ENCODE assay signal across 10 mouse cellular contexts in the genomic region with DNA sequence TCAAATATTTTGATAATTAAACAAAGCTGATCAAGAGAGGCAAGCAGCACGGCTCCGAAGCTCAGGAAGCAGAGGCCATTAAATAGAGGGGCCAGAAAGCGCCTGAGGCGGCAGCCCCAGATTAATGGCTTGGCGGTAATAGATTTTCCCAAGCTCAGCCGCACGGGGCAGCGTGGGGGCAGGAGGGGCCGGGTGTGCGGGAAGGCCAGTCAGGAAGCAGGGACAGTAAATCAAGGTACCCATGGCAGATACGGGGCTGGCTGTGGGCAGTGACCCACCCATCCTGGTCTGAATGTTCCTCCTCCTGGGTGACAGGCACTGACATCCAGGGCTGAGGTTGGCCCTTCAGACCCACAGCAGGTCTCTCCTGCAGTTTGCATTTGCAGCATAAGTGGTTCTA. TPM values are rescaled to one million over a fixed set of nuclear protein-coding genes. Genes with fewer than 3 reads are reported as not detected.
DNase-seq lines count a peak whose midpoint lies in the region; ATAC-seq and TF ChIP-seq lines count a peak whose summit lies in the region.
"Had no signal": no experiment of that assay in that cellular context is flagged by ENCODE, and none has a peak within 500 bp of the region (broad histone marks: within the 10 kb centered on the region; RNA-seq: fewer than 3 reads in every experiment).

No protein-coding gene starts in this region.

- H3K9ac ChIP-seq in lung, embryonic 14.5 days: no peak overlapping the region
- H3K9ac ChIP-seq in hindbrain, embryonic 16.5 days (ENCODE audit: low read depth, low read length): no peak overlapping the region
- no peak overlapping the region for H3K9ac ChIP-seq in lung, postnatal 0 days (replicated peaks; ENCODE audit: low read depth)
- H3K9ac ChIP-seq: embryonic facial prominence, embryonic 13.5 days; midbrain, embryonic 12.5 days had no signal

- DNase-seq in lung, embryonic 14.5 days: peak; percentile 32
- no peak for DNase-seq in lung, postnatal 25 days (ENCODE audit: low spot score)
- peak; percentile 77 to 86 for DNase-seq in kidney, postnatal 4 days
- peak; percentile 35 for DNase-seq in yolk sac, embryonic 10.5 days (ENCODE audit: low spot score)
- no peak for DNase-seq in lung, postnatal 0 days (ENCODE audit: low spot score)
- DNase-seq in left cerebral cortex, adult 9 months (ENCODE audit: low spot score in 2 of 2): no peak
- DNase-seq: heart, postnatal 10 days had no signal

- no peak for TF ChIP-seq EP300 in lung, postnatal 0 days (IDR thresholded peaks at IDR 0.05)

- H3K27me3 ChIP-seq in lung, embryonic 14.5 days (ENCODE audit: insufficient read depth, low read length): no peaks in the 10 kb centered on the region
- no peaks in the 10 kb centered on the region for H3K27me3 ChIP-seq in hindbrain, embryonic 16.5 days (replicated peaks; ENCODE audit: control insufficient read depth, insufficient read depth, low read length)
- no peaks in the 10 kb centered on the region for H3K27me3 ChIP-seq in lung, postnatal 0 days (replicated peaks; ENCODE audit: insufficient read depth, low read length)

- H3K4me1 ChIP-seq in lung, embryonic 14.5 days (ENCODE audit: insufficient read depth): peaks cover 10% of the 10 kb centered on the region; the same call in 1 of the 2 replicates
- no peaks in the 10 kb centered on the region; the same call in 1 of the 2 replicates for H3K4me1 ChIP-seq in hindbrain, embryonic 16.5 days (ENCODE audit: control insufficient read depth, insufficient read depth, low read depth, low read length)
- H3K4me1 ChIP-seq in lung, postnatal 0 days (ENCODE audit: insufficient read depth, low read depth, low read length): no peaks in the 10 kb centered on the region

- TF ChIP-seq CTCF in lung, embryonic 14.5 days (IDR thresholded peaks at IDR 0.05; ENCODE audit: low read depth): no peak
- no peak; the same call in 1 of the 2 replicates for TF ChIP-seq CTCF in lung, postnatal 0 days (IDR thresholded peaks at IDR 0.05)

- H3K4me2 ChIP-seq in lung, embryonic 14.5 days: no peak overlapping the region
- H3K4me2 ChIP-seq in hindbrain, embryonic 16.5 days (ENCODE audit: low read length): no peak overlapping the region
- no peak overlapping the region for H3K4me2 ChIP-seq in lung, postnatal 0 days (replicated peaks; ENCODE audit: low read depth, low read length)
- H3K4me2 ChIP-seq: embryonic facial prominence, embryonic 13.5 days; midbrain, embryonic 12.5 days had no signal

- 26% methylated on average over 11 of the region's 11 CpGs for WGBS in lung, embryonic 14.5 days
- WGBS in hindbrain, embryonic 16.5 days: 33% methylated on average over 11 of the region's 11 CpGs
- WGBS in lung, postnatal 0 days: 24% methylated on average over 11 of the region's 11 CpGs

- no peaks in the 10 kb centered on the region for H3K36me3 ChIP-seq in lung, embryonic 14.5 days (ENCODE audit: insufficient read depth)
- no peaks in the 10 kb centered on the region for H3K36me3 ChIP-seq in hindbrain, embryonic 16.5 days (ENCODE audit: control insufficient read depth, insufficient read depth, low read length)
- no peaks in the 10 kb centered on the region for H3K36me3 ChIP-seq in lung, postnatal 0 days (ENCODE audit: insufficient read depth, low read length)
- H3K36me3 ChIP-seq: embryonic facial prominence, embryonic 13.5 days; midbrain, embryonic 12.5 days had no signal

- H3K9me3 ChIP-seq in lung, embryonic 14.5 days (ENCODE audit: low read depth, low read length): no peaks in the 10 kb centered on the region
- no peaks in the 10 kb centered on the region for H3K9me3 ChIP-seq in hindbrain, embryonic 16.5 days (ENCODE audit: control insufficient read depth, low read length)
- H3K9me3 ChIP-seq in lung, postnatal 0 days (ENCODE audit: low read length): no peaks in the 10 kb centered on the region
- H3K9me3 ChIP-seq: embryonic facial prominence, embryonic 13.5 days; midbrain, embryonic 12.5 days had no signal

- no peak for ATAC-seq in lung, embryonic 14.5 days (ENCODE audit: insufficient read depth)
- ATAC-seq in hindbrain, embryonic 16.5 days: peak; percentile 37; the same call in 1 of the 2 replicates
- ATAC-seq in lung, postnatal 0 days: no peak

- no peak overlapping the region for H3K27ac ChIP-seq in lung, embryonic 14.5 days (ENCODE audit: low read depth)
- H3K27ac ChIP-seq in hindbrain, embryonic 16.5 days (ENCODE audit: low read depth, low read length): no peak overlapping the region
- H3K27ac ChIP-seq in lung, postnatal 0 days (ENCODE audit: low read length): no peak overlapping the region
- H3K27ac ChIP-seq: embryonic facial prominence, embryonic 13.5 days; midbrain, embryonic 12.5 days had no signal

- no peak overlapping the region for H3K4me3 ChIP-seq in lung, embryonic 14.5 days (ENCODE audit: low read depth, low read length)
- H3K4me3 ChIP-seq in hindbrain, embryonic 16.5 days (ENCODE audit: low read length): no peak overlapping the region
- H3K4me3 ChIP-seq in lung, postnatal 0 days (ENCODE audit: low read depth, low read length): no peak overlapping the region
- H3K4me3 ChIP-seq: embryonic facial prominence, embryonic 13.5 days; midbrain, embryonic 12.5 days had no signal

RNA-seq across cellular contexts. Expression of gene Ttc34, which starts 55.9 kb away (rescaled TPM):
- 0.12 and 0.30 TPM in 2 replicates for polyA plus RNA-seq in lung, embryonic 14.5 days (2014; fragmentation: Nextera tagmentation; extraction: Ambion mirVana)
- 2.0 and 2.3 TPM in 2 replicates for polyA plus RNA-seq in hindbrain, embryonic 16.5 days (2015; fragmentation: Nextera tagmentation; extraction: Ambion mirVana)
- polyA plus RNA-seq in lung, postnatal 0 days (2015; fragmentation: Nextera tagmentation; extraction: Ambion mirVana): 0.54 and 0.56 TPM in 2 replicates

Comparison
In these comparisons a context has a peak if more than half of its experiments do, and no peak if none do; other contexts are left out.
1. DNase-seq: peak in lung, embryonic 14.5 days (single experiment), kidney, postnatal 4 days (2 of 2) and yolk sac, embryonic 10.5 days (single experiment); none in lung, postnatal 25 days (single experiment), lung, postnatal 0 days (single experiment) and left cerebral cortex, adult 9 months (0 of 2).